Mouse (Mus musculus): ENCODE results near the gene Scn3b.

Gene Scn3b

GRCm38 (mm10) chr9:40269103-40269861, at the start of gene Scn3b:
Scn3b (plus strand) TSS chr9:40269217.
- CTCF ChIA-PET: interaction anchor here (0.5 to 4.0 kb wide), 13 partner anchors 22 to 488 kb away, joined by 3 to 20 read pairs (median 4); no protein-coding TSS in a partner anchor
- POLR2A ChIA-PET: interaction anchor here (0.6 to 7.2 kb wide), 36 partner anchors 8 to 1553 kb away, joined by 3 to 108 read pairs (median 4); partner anchors contain the start of gene Hspa8 (in 1 of the 4)

DNA sequence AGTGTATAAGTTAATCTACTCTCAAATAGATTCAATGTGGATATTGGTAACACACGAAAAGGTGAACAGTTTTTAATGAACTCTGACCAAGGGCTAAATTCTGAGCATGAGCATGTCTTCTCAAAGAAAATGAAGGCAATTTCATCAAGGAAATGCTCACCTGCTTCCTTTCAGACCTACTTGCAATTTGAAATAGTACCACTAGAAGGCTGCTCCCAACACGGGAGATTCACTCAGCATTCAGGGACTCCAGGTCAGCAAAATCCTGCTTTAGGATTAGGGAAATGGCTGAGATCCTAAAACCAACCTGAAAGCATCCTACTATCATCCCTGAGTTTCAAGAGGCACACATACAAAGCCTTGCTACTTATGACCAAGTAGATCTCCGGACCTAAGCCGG, 44.7 kb upstream of the Scn3b start:
- ChIA-PET POLR2A (interaction anchor here in 3 of 4 experiments (0.7 to 16.1 kb wide), 16 partner anchors 8 to 174 kb away, joined by 3 to 522 read pairs (median 4); no protein-coding TSS in a partner anchor), CTCF (interaction anchor here in 3 of 4 experiments (0.7 to 1.9 kb wide), 13 partner anchors 9 to 715 kb away, joined by 3 to 5 read pairs (median 3); partner anchors contain the start of gene Scn3b (in 1 of the 3))

DNA sequence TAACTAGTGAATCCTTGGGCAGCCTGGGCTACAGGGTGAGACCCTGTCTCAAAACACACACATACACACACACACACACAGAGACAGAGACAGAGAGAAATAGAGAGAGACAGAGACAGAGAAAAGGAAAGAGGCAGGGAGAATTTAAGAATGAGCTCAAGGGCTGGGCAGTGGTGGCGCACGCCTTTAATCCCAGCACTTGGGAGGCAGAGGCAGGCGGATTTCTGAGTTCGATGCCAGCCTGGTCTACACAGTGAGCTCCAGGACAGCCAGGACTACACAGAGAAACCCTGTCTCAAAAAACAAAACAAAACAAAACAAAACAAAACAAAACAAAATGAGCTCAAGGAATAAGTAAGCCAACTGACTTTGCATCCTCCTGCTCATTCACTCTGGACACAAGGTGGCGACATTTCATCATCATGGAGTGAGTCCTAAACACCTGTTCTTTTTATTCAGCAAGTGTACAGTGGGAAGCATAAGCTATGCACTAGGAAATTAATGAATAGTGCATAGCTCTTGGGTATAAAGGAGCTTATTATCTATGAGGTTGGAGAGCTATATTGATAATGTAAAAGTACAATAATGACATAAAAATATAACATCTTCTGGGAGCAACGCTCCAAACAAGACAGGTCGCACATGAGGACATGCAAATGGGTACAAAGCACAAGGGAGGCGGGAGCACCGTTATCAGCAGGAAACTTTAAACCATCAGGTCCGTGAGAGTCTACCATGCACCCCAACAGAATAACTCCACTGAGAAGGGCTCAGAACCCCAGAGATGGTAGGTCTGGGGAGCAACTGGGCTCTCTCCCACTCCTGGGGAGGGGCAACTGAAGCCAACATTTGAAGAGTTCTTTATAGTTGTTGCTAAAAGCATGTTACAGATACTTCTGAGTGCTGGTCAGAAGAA, 40.9 kb upstream of the Scn3b start:
- ChIA-PET CTCF (interaction anchor here (0.5 to 2.6 kb wide), 41 partner anchors 8 to 252 kb away, joined by 3 to 42 read pairs (median 4); partner anchors contain the start of gene Scn3b (in 1 of the 4)), POLR2A (interaction anchor here (0.6 to 16.1 kb wide), 23 partner anchors 9 to 163 kb away, joined by 3 to 522 read pairs (median 5); partner anchors contain the start of gene Scn3b (in 1 of the 4))

DNA sequence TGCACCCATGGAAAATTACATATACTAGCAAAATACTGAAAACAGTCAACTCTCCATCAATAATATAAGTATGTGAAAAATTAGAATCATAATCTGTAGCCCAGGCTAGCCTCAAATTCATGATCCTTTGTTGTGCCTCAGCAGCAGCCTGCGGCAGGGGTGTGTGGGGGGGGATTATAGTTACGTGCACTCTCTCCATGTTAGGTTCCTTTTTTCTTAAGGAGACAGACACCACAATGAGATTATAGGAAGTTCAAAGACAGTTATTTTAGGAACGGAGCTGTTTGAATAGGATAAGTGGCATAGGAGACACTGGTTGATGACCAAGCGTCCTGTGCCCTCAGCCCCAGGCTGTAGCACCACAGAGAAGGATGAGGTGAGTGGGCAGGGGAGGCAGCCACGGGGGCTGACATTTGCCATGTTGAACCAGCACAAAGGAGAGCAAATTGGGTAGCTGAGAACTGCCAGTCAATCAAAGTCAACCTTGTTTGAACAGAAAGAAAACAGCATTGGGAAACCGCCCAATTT, 40.1 kb upstream of the Scn3b start:
- POLR2A ChIA-PET: interaction anchor here (1.0 to 16.1 kb wide), 17 partner anchors 9 to 162 kb away, joined by 3 to 522 read pairs (median 6); no protein-coding TSS in a partner anchor
- CTCF ChIA-PET: interaction anchor here (0.5 to 2.6 kb wide), 28 partner anchors 8 to 162 kb away, joined by 3 to 42 read pairs (median 5); no protein-coding TSS in a partner anchor

DNA sequence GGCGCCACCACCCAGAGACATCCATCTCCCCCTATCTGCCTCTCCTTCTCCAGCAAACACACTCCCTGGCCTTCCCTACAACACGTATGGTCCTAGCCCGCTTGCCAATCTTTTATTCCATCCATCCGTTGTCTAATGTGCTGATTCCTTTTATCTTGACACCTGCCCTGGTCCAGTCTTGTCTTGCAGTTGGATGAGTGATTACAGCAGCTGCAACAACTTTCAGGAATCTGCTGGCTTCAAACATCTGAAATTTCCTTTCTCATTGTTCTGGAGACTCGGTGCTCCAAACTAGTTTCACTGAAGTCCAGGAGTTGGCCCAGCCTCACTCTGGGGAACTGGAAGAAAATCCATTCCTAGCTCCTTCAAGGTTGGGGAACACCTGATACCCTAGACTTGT, 39.5 kb upstream of the Scn3b start:
- CTCF ChIA-PET: interaction anchor here in 3 of 4 experiments (0.6 to 2.6 kb wide), 6 partner anchors 10 to 117 kb away, joined by 3 to 15 read pairs (median 4); no protein-coding TSS in a partner anchor
- POLR2A ChIA-PET: interaction anchor here (0.5 to 16.1 kb wide), 13 partner anchors 8 to 104 kb away, joined by 3 to 522 read pairs (median 6); no protein-coding TSS in a partner anchor

DNA sequence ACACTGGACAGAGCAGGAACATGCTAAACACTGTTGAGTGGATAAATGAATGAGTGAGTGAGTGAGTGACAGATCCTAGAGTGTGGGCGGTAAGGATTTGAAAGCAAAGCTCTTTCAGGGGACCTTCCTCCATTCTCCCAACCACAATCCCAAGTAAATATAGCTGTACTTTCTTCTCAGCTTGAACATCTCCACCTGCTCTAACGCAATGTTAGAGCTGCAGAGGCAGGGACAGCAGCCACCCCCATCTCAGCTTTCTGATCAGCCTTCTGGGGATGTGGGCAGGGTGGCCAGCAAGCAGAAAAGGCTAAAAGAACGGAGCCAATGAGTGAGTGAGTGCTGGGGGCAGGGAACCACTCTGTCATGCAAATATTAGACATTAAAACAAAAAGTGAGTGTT, 38.0 kb upstream of the Scn3b start:
- ChIA-PET POLR2A (interaction anchor here (0.5 to 16.1 kb wide), 14 partner anchors 9 to 146 kb away, joined by 3 to 522 read pairs (median 7); no protein-coding TSS in a partner anchor), CTCF (interaction anchor here (0.7 to 1.4 kb wide), 4 partner anchors 10 to 99 kb away, joined by 3 to 4 read pairs (median 3); no protein-coding TSS in a partner anchor)

GRCm38 (mm10) chr9:40234233-40235072, 34.6 kb upstream of the Scn3b start:
- ChIA-PET POLR2A (interaction anchor here in 3 of 4 experiments (0.7 to 19.2 kb wide), 25 partner anchors 4 to 560 kb away, joined by 3 to 522 read pairs (median 4); partner anchors contain the start of gene Scn3b (in 1 of the 3)), CTCF (interaction anchor here in 1 of 4 experiments (0.9 kb wide), 1 partner anchor 10 kb away, joined by 4 read pairs; no protein-coding TSS in a partner anchor)

DNA sequence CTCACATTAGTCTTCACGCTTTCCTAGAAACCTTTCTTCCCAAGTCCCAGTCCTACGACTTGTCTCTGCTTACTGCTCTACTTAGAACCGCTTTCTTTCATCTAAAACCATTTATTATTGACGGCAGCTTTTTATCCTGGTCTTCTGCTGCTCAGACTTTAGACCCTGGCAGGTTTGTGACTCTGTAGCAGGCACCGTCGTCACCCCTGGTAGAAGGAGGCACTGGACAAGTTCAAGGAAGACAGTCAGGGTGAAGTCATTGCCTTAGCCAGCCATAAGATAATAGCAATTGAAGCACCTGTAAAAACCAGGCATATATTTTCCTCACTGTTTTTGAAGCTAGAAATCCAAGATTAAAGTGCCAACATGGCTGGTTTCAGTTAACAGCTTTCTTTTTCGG, 33.8 kb upstream of the Scn3b start:
- POLR2A ChIA-PET: interaction anchor here in 2 of 4 experiments (0.5 to 19.2 kb wide), 28 partner anchors 4 to 474 kb away, joined by 3 to 522 read pairs (median 6); partner anchors contain the start of genes Scn3b (in 2 of the 2) and Zfp202 (in 1 of the 2)
- CTCF ChIA-PET: no interaction called here

- ChIA-PET POLR2A (interaction anchor here (0.5 to 19.2 kb wide), 137 partner anchors 8 to 1884 kb away, joined by 3 to 522 read pairs (median 5); partner anchors contain the start of genes Scn3b (in 4 of the 4), Hspa8 (in 3 of the 4), Clmp (in 2 of the 4) and Sorl1 (in 1 of the 4)), CTCF (interaction anchor here (0.5 to 3.5 kb wide), 13 partner anchors 10 to 134 kb away, joined by 3 to 15 read pairs (median 4); no protein-coding TSS in a partner anchor)
These were observed 29.3 kb upstream of the Scn3b start for GRCm38 (mm10) chr9:40239749-40240148.

DNA sequence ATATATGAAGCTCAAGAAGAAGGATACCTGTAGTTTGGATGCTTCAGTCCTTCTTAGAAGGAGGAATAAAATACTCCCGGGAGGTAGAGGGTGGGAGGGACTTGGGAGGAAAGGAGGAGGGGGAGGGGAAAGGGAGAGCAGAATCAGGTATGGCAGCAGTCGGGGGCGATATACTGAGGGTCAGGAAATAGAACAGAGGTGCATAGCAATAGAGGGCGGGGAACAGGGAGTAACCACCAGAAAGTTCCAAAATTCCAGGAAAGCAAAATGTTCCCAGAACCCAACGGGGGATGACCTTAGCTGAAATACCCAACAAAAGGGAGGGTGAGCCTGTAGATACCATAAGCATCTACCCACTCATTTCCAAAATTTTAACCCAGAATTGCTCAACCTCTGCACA, 28.7 kb upstream of the Scn3b start:
- POLR2A ChIA-PET: interaction anchor here (0.5 to 19.2 kb wide), 138 partner anchors 7 to 1884 kb away, joined by 3 to 522 read pairs (median 5); partner anchors contain the start of genes Scn3b (in 4 of the 4), Hspa8 (in 3 of the 4), Clmp (in 2 of the 4) and Sorl1 (in 1 of the 4)
- CTCF ChIA-PET: interaction anchor here (0.5 to 3.5 kb wide), 10 partner anchors 11 to 387 kb away, joined by 3 to 14 read pairs (median 6); no protein-coding TSS in a partner anchor

GRCm38 (mm10) chr9:40241223-40241801, 27.7 kb upstream of the Scn3b start:
- ChIA-PET CTCF (interaction anchor here in 3 of 4 experiments (0.6 to 3.7 kb wide), 12 partner anchors 10 to 386 kb away, joined by 3 to 19 read pairs (median 4); no protein-coding TSS in a partner anchor), POLR2A (interaction anchor here (0.6 to 19.2 kb wide), 97 partner anchors 8 to 1550 kb away, joined by 3 to 522 read pairs (median 5); partner anchors contain the start of genes Scn3b (in 3 of the 4), Hspa8 (in 2 of the 4) and Zfp202 (in 1 of the 4))

DNA sequence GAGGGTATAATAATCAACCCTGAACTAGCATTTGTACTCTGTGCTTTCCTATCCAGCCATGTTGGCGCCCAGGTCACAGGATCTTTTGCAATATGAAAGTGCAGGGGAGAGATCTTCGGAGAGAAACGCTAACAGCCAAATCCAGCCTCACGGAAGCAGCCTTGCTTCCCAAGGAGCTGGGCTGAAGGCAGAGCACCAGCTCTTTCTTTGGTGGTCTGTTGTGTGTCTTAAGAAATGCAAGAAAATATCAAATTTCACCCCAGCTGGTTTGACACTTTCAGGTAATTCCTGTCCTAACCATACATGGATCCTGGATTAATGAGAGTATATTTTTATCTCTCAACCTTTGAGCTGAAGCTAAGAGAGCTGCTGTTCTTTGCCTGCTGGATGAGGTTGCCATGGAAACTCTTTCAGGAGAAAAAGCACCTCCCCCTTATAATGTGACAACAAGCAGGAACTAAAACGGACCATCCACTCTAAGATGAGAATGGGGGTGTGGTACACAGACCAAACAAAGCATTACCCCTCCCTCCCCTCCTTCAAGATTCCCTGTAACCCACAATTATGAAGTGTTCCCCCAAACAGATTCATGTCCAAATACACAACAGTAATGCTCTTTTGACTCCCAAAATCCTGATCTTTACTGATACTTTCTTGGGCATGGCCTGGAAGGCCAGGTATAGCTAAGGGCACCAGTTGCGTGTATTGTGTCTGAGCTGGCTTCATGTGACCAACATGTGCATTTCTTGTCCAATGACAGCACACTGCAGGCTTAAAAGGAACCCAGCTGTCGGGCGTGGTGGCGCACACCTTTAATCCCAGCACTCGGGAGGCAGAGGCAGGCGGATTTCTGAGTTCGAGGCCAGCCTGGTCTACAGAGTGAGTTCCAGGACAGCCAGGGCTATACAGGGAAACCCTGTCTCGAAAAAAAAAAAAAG, 26.8 kb upstream of the Scn3b start:
- ChIA-PET POLR2A (interaction anchor here (0.6 to 19.2 kb wide), 78 partner anchors 8 to 965 kb away, joined by 3 to 522 read pairs (median 5); partner anchors contain the start of genes Scn3b (in 3 of the 4), Hspa8 (in 2 of the 4) and Zfp202 (in 1 of the 4)), CTCF (interaction anchor here (0.6 to 3.7 kb wide), 13 partner anchors 11 to 1027 kb away, joined by 3 to 19 read pairs (median 3); no protein-coding TSS in a partner anchor)

DNA sequence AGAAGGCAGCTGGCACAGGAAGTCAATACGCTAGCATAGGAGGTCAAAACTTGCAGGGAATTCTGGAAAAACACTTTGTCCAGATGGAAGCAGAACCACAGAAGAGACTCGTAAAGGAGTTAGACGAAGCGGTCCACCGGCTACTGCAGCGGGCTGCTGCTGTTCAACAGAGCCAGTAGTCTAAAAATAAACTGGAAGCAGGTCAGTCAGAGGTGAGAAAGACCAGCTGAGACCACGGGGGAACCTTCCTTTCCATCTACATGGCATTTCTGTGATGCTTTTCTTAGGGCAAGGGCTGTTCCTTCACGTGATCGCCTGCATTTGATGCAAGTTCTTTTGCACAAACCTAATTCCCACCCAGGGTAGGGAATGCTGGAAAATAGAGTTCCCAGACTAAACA, 23.6 kb upstream of the Scn3b start:
- ChIA-PET CTCF (interaction anchor here in 1 of 4 experiments (1.0 to 1.7 kb wide), 4 partner anchors 18 to 88 kb away, joined by 3 to 5 read pairs (median 3); no protein-coding TSS in a partner anchor), POLR2A (interaction anchor here in 3 of 4 experiments (0.8 to 19.2 kb wide), 11 partner anchors 8 to 86 kb away, joined by 3 to 522 read pairs (median 5); partner anchors contain the start of gene Scn3b (in 2 of the 3))

DNA sequence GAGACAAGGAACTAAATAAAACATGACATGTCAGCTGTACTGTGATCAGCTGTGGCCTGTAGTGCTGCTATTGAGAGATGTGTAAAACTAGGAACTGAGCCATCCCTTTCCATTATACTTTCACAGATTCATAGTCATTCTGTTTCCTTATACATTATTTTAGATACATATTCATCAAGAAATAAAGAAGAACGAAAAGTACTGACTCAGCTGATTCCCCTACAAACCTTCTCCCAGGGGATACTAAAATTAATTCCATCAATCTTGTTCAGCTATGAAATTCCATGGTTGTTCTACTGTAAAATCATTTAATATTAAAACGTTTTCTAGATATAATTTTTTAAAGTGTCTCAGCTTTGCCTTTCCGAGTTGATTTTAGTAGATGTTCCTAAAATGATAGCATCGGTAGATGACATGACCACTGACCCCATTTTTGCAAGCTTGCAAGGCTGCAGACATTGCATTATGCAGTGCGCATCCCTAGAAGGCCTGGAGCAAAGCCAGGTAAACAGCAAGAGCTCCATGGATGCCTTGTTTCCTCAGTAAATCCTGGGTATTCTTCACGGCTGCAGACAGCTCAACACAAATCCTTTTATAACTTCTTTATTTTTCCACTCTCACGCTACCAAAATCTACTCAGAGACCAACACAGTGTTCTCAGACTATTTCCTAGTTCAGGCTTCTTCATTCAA, 22.9 kb upstream of the Scn3b start:
- CTCF ChIA-PET: interaction anchor here in 2 of 4 experiments (0.6 to 1.7 kb wide), 5 partner anchors 18 to 196 kb away, joined by 3 to 10 read pairs (median 3); no protein-coding TSS in a partner anchor
- POLR2A ChIA-PET: interaction anchor here in 3 of 4 experiments (0.6 to 19.2 kb wide), 16 partner anchors 8 to 303 kb away, joined by 3 to 522 read pairs (median 4); partner anchors contain the start of gene Scn3b (in 2 of the 3)
